Mouse (Mus musculus) megakaryocyte, embryonic 14.5 days (primary cell): Measurements from ENCODE around the gene Tfcp2l1. TPM values are rescaled to one million over a fixed set of nuclear protein-coding genes. Genes with fewer than 3 reads are reported as not detected.

Experiments
- H3K27me3 ChIP-seq: replicated peaks from 2 replicates; pipeline ENCODE3; 2012; ENCODE audit warnings: inconsistent platforms
- H3K36me3 ChIP-seq: replicated peaks from 2 replicates; pipeline ENCODE3; 2012; ENCODE audit warnings: low read length, inconsistent platforms, mixed read lengths
- H3K4me1 ChIP-seq: 2 replicates; pipeline ENCODE4 v1.6.1; 2012; ENCODE audit warnings: inconsistent platforms
- H3K4me3 ChIP-seq: replicated peaks from 2 replicates; pipeline ENCODE3; 2012; ENCODE audit warnings: moderate library complexity, mild to moderate bottlenecking, inconsistent platforms
- H3K9me3 ChIP-seq: 2 replicates; pipeline ENCODE4 v1.6.1; 2012; ENCODE audit warnings: inconsistent platforms
- FLI1 ChIP-seq: IDR thresholded peaks from 2 replicates; pipeline ENCODE4 v1.6.1; 2012; ENCODE audit warnings: low read length, inconsistent platforms, mixed read lengths
- GATA1 ChIP-seq: IDR thresholded peaks from 3 replicates; pipeline ENCODE4 v1.6.1; 2012; ENCODE audit warnings: mixed read lengths, low read length, inconsistent platforms, borderline replicate concordance
- polyA plus RNA-seq: library from polyadenylated mRNA; stranded (reverse); fragments of >175 nt; gene quantifications from 2 replicates; pipeline ENCODE4 v1.2.3, GENCODE M21; 2012; ENCODE audit warnings: low replicate concordance; ENCODE audit not compliant: insufficient read depth

Tfcp2l1 gene
- polyA plus RNA-seq, 1 experiment: not detected

GRCm38 (mm10) chr1:118694436-118694835, 66.7 kb downstream of the Tfcp2l1 start:
- no peaks in the 10 kb centered on the region for H3K27me3 ChIP-seq
- H3K36me3 ChIP-seq: no peaks in the 10 kb centered on the region
- no peaks in the 10 kb centered on the region; the same call in 1 of the 2 replicates for H3K9me3 ChIP-seq
- no peak overlapping the region for H3K4me3 ChIP-seq
- no peak for TF ChIP-seq FLI1
- no peak for TF ChIP-seq GATA1
- no peaks in the 10 kb centered on the region for H3K4me1 ChIP-seq

- Histone ChIP-seq H3K36me3 (no peaks in the 10 kb centered on the region), H3K4me3 (no peak overlapping the region), H3K4me1 (no peaks in the 10 kb centered on the region), H3K9me3 (no peaks in the 10 kb centered on the region; the same call in 1 of the 2 replicates), H3K27me3 (no peaks in the 10 kb centered on the region)
- TF ChIP-seq GATA1 (no peak), FLI1 (no peak)
Observed at GRCm38 (mm10) chr1:118697906-118698305, 70.2 kb downstream of the Tfcp2l1 start.

GRCm38 (mm10) chr1:118699118-118699890, 71.6 kb downstream of the Tfcp2l1 start:
- Histone ChIP-seq H3K4me1 (no peaks in the 10 kb centered on the region), H3K4me3 (no peak overlapping the region), H3K27me3 (no peaks in the 10 kb centered on the region), H3K9me3 (no peaks in the 10 kb centered on the region; the same call in 1 of the 2 replicates), H3K36me3 (no peaks in the 10 kb centered on the region)
- TF ChIP-seq FLI1: no peak
- TF ChIP-seq GATA1: no peak

GRCm38 (mm10) chr1:118699961-118700360, 72.2 kb downstream of the Tfcp2l1 start:
- no peaks in the 10 kb centered on the region; the same call in 1 of the 2 replicates for H3K9me3 ChIP-seq
- TF ChIP-seq GATA1 (no peak), FLI1 (no peak)
- no peaks in the 10 kb centered on the region for H3K27me3 ChIP-seq
- no peak overlapping the region for H3K4me3 ChIP-seq
- no peaks in the 10 kb centered on the region for H3K4me1 ChIP-seq
- no peaks in the 10 kb centered on the region for H3K36me3 ChIP-seq

- H3K4me1 ChIP-seq: no peaks in the 10 kb centered on the region
- peaks cover 26% of the 10 kb centered on the region for H3K9me3 ChIP-seq
- no peaks in the 10 kb centered on the region for H3K27me3 ChIP-seq
- H3K36me3 ChIP-seq: no peaks in the 10 kb centered on the region
- TF ChIP-seq FLI1 (no peak), GATA1 (no peak)
- H3K4me3 ChIP-seq: no peak overlapping the region
Observed at GRCm38 (mm10) chr1:118711606-118712005, 83.9 kb downstream of the Tfcp2l1 start.

- TF ChIP-seq GATA1 (no peak), FLI1 (no peak)
- Histone ChIP-seq H3K36me3 (no peaks in the 10 kb centered on the region), H3K9me3 (peaks cover 26% of the 10 kb centered on the region), H3K4me3 (no peak overlapping the region), H3K27me3 (no peaks in the 10 kb centered on the region), H3K4me1 (no peaks in the 10 kb centered on the region)
Observed at GRCm38 (mm10) chr1:118716225-118716624, 88.5 kb downstream of the Tfcp2l1 start.

GRCm38 (mm10) chr1:118718055-118718454, 90.3 kb downstream of the Tfcp2l1 start:
- Histone ChIP-seq H3K4me3 (no peak overlapping the region), H3K9me3 (peaks cover 29% of the 10 kb centered on the region), H3K36me3 (no peaks in the 10 kb centered on the region), H3K27me3 (no peaks in the 10 kb centered on the region), H3K4me1 (no peaks in the 10 kb centered on the region)
- TF ChIP-seq GATA1: no peak
- no peak for TF ChIP-seq FLI1

- H3K9me3 ChIP-seq: peaks cover 22% of the 10 kb centered on the region
- H3K27me3 ChIP-seq: no peaks in the 10 kb centered on the region
- no peak for TF ChIP-seq FLI1
- TF ChIP-seq GATA1: no peak
- no peak overlapping the region for H3K4me3 ChIP-seq
- H3K4me1 ChIP-seq: no peaks in the 10 kb centered on the region
- no peaks in the 10 kb centered on the region for H3K36me3 ChIP-seq
Observed at GRCm38 (mm10) chr1:118719699-118720098, 92.0 kb downstream of the Tfcp2l1 start.

- no peak for TF ChIP-seq GATA1
- no peak for TF ChIP-seq FLI1
- H3K9me3 ChIP-seq: peaks cover 16% of the 10 kb centered on the region
- no peaks in the 10 kb centered on the region for H3K36me3 ChIP-seq
- no peaks in the 10 kb centered on the region for H3K27me3 ChIP-seq
- H3K4me3 ChIP-seq: no peak overlapping the region
- H3K4me1 ChIP-seq: no peaks in the 10 kb centered on the region
Observed at GRCm38 (mm10) chr1:118720474-118721095, 92.8 kb downstream of the Tfcp2l1 start.

- Histone ChIP-seq H3K4me1 (no peaks in the 10 kb centered on the region; the same call in 1 of the 2 replicates), H3K27me3 (no peaks in the 10 kb centered on the region), H3K9me3 (peaks cover 10% of the 10 kb centered on the region; the same call in 1 of the 2 replicates), H3K4me3 (peak overlapping the region; percentile 19), H3K36me3 (no peaks in the 10 kb centered on the region)
- no peak for TF ChIP-seq GATA1
- TF ChIP-seq FLI1: no peak
Observed at GRCm38 (mm10) chr1:118727075-118727474, 99.3 kb downstream of the Tfcp2l1 start.
